Comparison of ENCODE assay signal across 12 mouse cellular contexts in genomic region chr15:30174321-30174720, GRCm38 (mm10). TPM values are rescaled to one million over a fixed set of nuclear protein-coding genes. Genes with fewer than 3 reads are reported as not detected.
DNase-seq lines count a peak whose midpoint lies in the region; ATAC-seq and TF ChIP-seq lines count a peak whose summit lies in the region.
"Had no signal": no experiment of that assay in that cellular context is flagged by ENCODE, and none has a peak within 500 bp of the region (broad histone marks: within the 10 kb centered on the region; RNA-seq: fewer than 3 reads in every experiment).

No protein-coding gene starts in this region.

- H3K9ac ChIP-seq in kidney, postnatal 0 days (ENCODE audit: low read depth, low read length) = no peak overlapping the region
- H3K9ac ChIP-seq in forebrain, embryonic 11.5 days (ENCODE audit: low read length) = peak overlapping the region; percentile 83
- peak overlapping the region; percentile 74 for H3K9ac ChIP-seq in midbrain, embryonic 12.5 days (replicated peaks)

- no peak for TF ChIP-seq CTCF in kidney, postnatal 0 days (IDR thresholded peaks at IDR 0.05; ENCODE audit: low read depth)

- H3K36me3 ChIP-seq in kidney, postnatal 0 days (ENCODE audit: insufficient read depth, low read length) = no peaks in the 10 kb centered on the region
- H3K36me3 ChIP-seq in forebrain, embryonic 11.5 days (ENCODE audit: control insufficient read depth, insufficient read depth, low read length) = no peaks in the 10 kb centered on the region
- H3K36me3 ChIP-seq in midbrain, embryonic 12.5 days = no peaks in the 10 kb centered on the region

- H3K4me1 ChIP-seq in kidney, postnatal 0 days (replicated peaks; ENCODE audit: insufficient read depth, low read length) = peaks cover 10% of the 10 kb centered on the region; the same call in 1 of the 2 replicates
- 0 out of 2 replicates have a peak, but pooled peaks cover 4% of the 10 kb centered on the region for H3K4me1 ChIP-seq in forebrain, embryonic 11.5 days (replicated peaks; ENCODE audit: control insufficient read depth, insufficient read depth, low read length)
- H3K4me1 ChIP-seq in midbrain, embryonic 12.5 days = peaks cover 13% of the 10 kb centered on the region

- WGBS in kidney, postnatal 0 days = 50% methylated on average over 7 of the region's 7 CpGs
- WGBS in forebrain, embryonic 11.5 days = 47% methylated on average over 7 of the region's 7 CpGs
- 43% methylated on average over 7 of the region's 7 CpGs for WGBS in midbrain, embryonic 12.5 days

- 0 out of 2 replicates have a peak overlapping the region, but pooled peaks have one; percentile 90 for H3K4me2 ChIP-seq in kidney, postnatal 0 days (ENCODE audit: low read length)
- peak overlapping the region; percentile 87 for H3K4me2 ChIP-seq in forebrain, embryonic 11.5 days (ENCODE audit: low read depth, low read length, severe bottlenecking)
- H3K4me2 ChIP-seq in midbrain, embryonic 12.5 days (replicated peaks) = peak overlapping the region; percentile 73

- H3K9me3 ChIP-seq in kidney, postnatal 0 days (replicated peaks; ENCODE audit: low read length) = no peaks in the 10 kb centered on the region
- H3K9me3 ChIP-seq in forebrain, embryonic 11.5 days (ENCODE audit: control insufficient read depth, low read length) = no peaks in the 10 kb centered on the region
- no peaks in the 10 kb centered on the region for H3K9me3 ChIP-seq in midbrain, embryonic 12.5 days

- H3K27me3 ChIP-seq in kidney, postnatal 0 days (ENCODE audit: insufficient read depth, low read length) = peaks cover 35% of the 10 kb centered on the region
- peaks cover 4% of the 10 kb centered on the region; the same call in 1 of the 2 replicates for H3K27me3 ChIP-seq in forebrain, embryonic 11.5 days (ENCODE audit: control insufficient read depth, insufficient read depth, low read length)
- H3K27me3 ChIP-seq in midbrain, embryonic 12.5 days = 0 out of 2 replicates have a peak, but pooled peaks cover 12% of the 10 kb centered on the region

- DNase-seq in kidney, postnatal 0 days (ENCODE audit: low spot score) = no peak
- DNase-seq in kidney, postnatal 36 days = no peak
- peak; percentile 22 to 37 for DNase-seq in cerebellum, postnatal 14 days
- DNase-seq in forebrain, embryonic 11.5 days (ENCODE audit: low spot score) = no peak
- DNase-seq in spleen, postnatal 36 days (ENCODE audit: low spot score in 2 of 2) = no peak
- no peak for DNase-seq in natural killer cell, adult 2 months (ENCODE audit: low spot score in 2 of 2)
- DNase-seq in kidney, postnatal 25 days = no peak
- DNase-seq: left cerebral cortex, postnatal 4 days; thymus, adult 18-20 months had no signal

- no peak for ATAC-seq in kidney, postnatal 0 days (replicated peaks; ENCODE audit: low FRiP score, low read depth)
- no peak for ATAC-seq in forebrain, embryonic 11.5 days (replicated peaks; ENCODE audit: low FRiP score)
- no peak for ATAC-seq in midbrain, embryonic 12.5 days (ENCODE audit: low FRiP score, low read depth)
- ATAC-seq: inflammation-experienced regulatory T-cells, adult 6 months had no signal

- H3K27ac ChIP-seq in kidney, postnatal 0 days = no peak overlapping the region
- H3K27ac ChIP-seq in forebrain, embryonic 11.5 days (ENCODE audit: low read depth, low read length) = no peak overlapping the region
- H3K27ac ChIP-seq in midbrain, embryonic 12.5 days (replicated peaks) = peak overlapping the region; percentile 96

- no peak overlapping the region for H3K4me3 ChIP-seq in kidney, postnatal 0 days (replicated peaks; ENCODE audit: low read depth, low read length)
- H3K4me3 ChIP-seq in forebrain, embryonic 11.5 days (ENCODE audit: low read depth, low read length) = peak overlapping the region; percentile 63
- H3K4me3 ChIP-seq in midbrain, embryonic 12.5 days = peak overlapping the region; percentile 75
- H3K4me3 ChIP-seq: myocyte had no signal

RNA-seq across cellular contexts. Expression of gene Ctnnd2, which starts 1.9 kb away (rescaled TPM):
- polyA plus RNA-seq in kidney, postnatal 0 days (2015; fragmentation: Nextera tagmentation; extraction: Ambion mirVana) = 2.0 and 2.8 TPM in 2 replicates
- polyA plus RNA-seq in forebrain, embryonic 11.5 days (2014; fragmentation: Nextera tagmentation; extraction: Ambion mirVana) = 46.6 and 53.1 TPM in 2 replicates
- 40.4 and 47.4 TPM in 2 replicates for polyA plus RNA-seq in midbrain, embryonic 12.5 days (2016; fragmentation: Nextera tagmentation; extraction: Ambion mirVana)

Comparison
In these comparisons a context has a peak if more than half of its experiments do, and no peak if none do; other contexts are left out.
1. DNase-seq: peak in cerebellum, postnatal 14 days (2 of 2); none in kidney, postnatal 0 days (single experiment), kidney, postnatal 36 days (0 of 2), forebrain, embryonic 11.5 days (single experiment), spleen, postnatal 36 days (0 of 2), natural killer cell, adult 2 months (0 of 2) and kidney, postnatal 25 days (0 of 2).
2. RNA of gene Ctnnd2, which starts 1.9 kb away (polyA plus RNA-seq): 46.6 to 53.1 TPM in forebrain, embryonic 11.5 days and 40.4 to 47.4 TPM in midbrain, embryonic 12.5 days; 2.0 to 2.8 TPM in kidney, postnatal 0 days; every median in the first group is over 10 times any median in the second.
3. Peak in every context shown above with its lines, with median percentiles within 50 percentile points of each other: H3K4me2 ChIP-seq.